Mouse (Mus musculus) CH12.LX (cell line): ENCODE results near the gene Eras. TPM values are rescaled to one million over a fixed set of nuclear protein-coding genes. Genes with fewer than 3 reads are reported as not detected.
A peak's percentile ranks its signal among the peaks of the same experiment; 100 is the strongest.

Experiments used
- DNase-seq: peaks from one replicate; pipeline ENCODE4 v3.0.0-alpha.2; 2013; ENCODE audit errors: extremely low read depth
- H3K27ac ChIP-seq: 2 replicates; pipeline ENCODE4 v1.5.1; 2012; ENCODE audit warnings: low read depth, mild to moderate bottlenecking, control low read depth, moderate library complexity; ENCODE audit not compliant: insufficient read depth
- H3K27me3 ChIP-seq: replicated peaks from 2 replicates; pipeline ENCODE3; 2012; ENCODE audit warnings: inconsistent platforms
- H3K36me3 ChIP-seq, 2 experiments: replicated peaks in 1 of 2; 2 replicates each; pipeline versions ENCODE3 to v1.6.1; 2012; ENCODE audit warnings: inconsistent platforms in 1 of 2, low read length in 1 of 2, mild to moderate bottlenecking in 1 of 2, mixed read lengths in 1 of 2, moderate library complexity in 1 of 2; ENCODE audit not compliant: control insufficient read depth in 1 of 2, insufficient read depth in 1 of 2
- H3K4me1 ChIP-seq, 2 experiments: 2 replicates each; pipeline ENCODE4 v1.6.1; 2012; ENCODE audit warnings: inconsistent platforms in 1 of 2, moderate library complexity in 1 of 2; ENCODE audit not compliant: insufficient read depth in 2 of 2, control insufficient read depth in 1 of 2
- H3K4me2 ChIP-seq: 2 replicates; pipeline ENCODE4 v1.6.1; 2012; ENCODE audit warnings: low read depth, mild to moderate bottlenecking, control low read depth; ENCODE audit not compliant: poor library complexity, insufficient read depth, severe bottlenecking
- H3K4me3 ChIP-seq, 3 experiments: fragments of 150-350 bp in 1 of 3; sonication (generic) in 1 of 3; replicated peaks in 1 of 3; 2 replicates each; pipeline versions ENCODE3 to v1.5.1; 2011 to 2012; ENCODE audit warnings: low read depth in 2 of 3, low read length in 2 of 3, mild to moderate bottlenecking in 2 of 3, moderate library complexity in 2 of 3, control low read depth in 1 of 3, improper control_type of control experiment in 1 of 3, inconsistent platforms in 1 of 3, mixed read lengths in 1 of 3; ENCODE audit not compliant: poor library complexity in 1 of 3
- H3K79me2 ChIP-seq: replicated peaks from 2 replicates; pipeline ENCODE4 v1.6.1; 2012; ENCODE audit warnings: mild to moderate bottlenecking, moderate library complexity; ENCODE audit not compliant: control insufficient read depth, poor library complexity, insufficient read depth, severe bottlenecking; ENCODE audit errors: extremely low read depth
- H3K9ac ChIP-seq: 2 replicates; pipeline ENCODE4 v1.6.1; 2012; ENCODE audit warnings: low read depth, mild to moderate bottlenecking, control low read depth, moderate library complexity; ENCODE audit not compliant: insufficient read depth
- H3K9me3 ChIP-seq: replicated peaks from 2 replicates; pipeline ENCODE3; 2012; ENCODE audit warnings: low read length, inconsistent platforms, mixed read lengths
- BHLHE40 ChIP-seq: IDR thresholded peaks from 2 replicates; pipeline ENCODE4 v1.6.1; 2011; ENCODE audit warnings: mild to moderate bottlenecking, low read depth, low read length, improper control_type of control experiment
- CHD1 ChIP-seq: IDR thresholded peaks from 2 replicates; pipeline ENCODE4 v1.6.1; 2012; ENCODE audit warnings: low read depth, low read length, improper control_type of control experiment, inconsistent platforms
- E2F4 ChIP-seq: IDR thresholded peaks from 2 replicates; pipeline ENCODE4 v1.6.1; 2011; ENCODE audit warnings: low read depth, low read length, improper control_type of control experiment; ENCODE audit not compliant: insufficient replicate concordance
- ETS1 ChIP-seq: conservative IDR thresholded peaks from 2 replicates; pipeline ENCODE4 v1.6.1; 2012; ENCODE audit warnings: low read depth, mild to moderate bottlenecking, inconsistent platforms, low read length, improper control_type of control experiment, moderate library complexity
- GABPA ChIP-seq: IDR thresholded peaks from 2 replicates; pipeline ENCODE4 v1.6.1; 2012; ENCODE audit warnings: low read depth, low read length, improper control_type of control experiment, inconsistent platforms; ENCODE audit not compliant: insufficient replicate concordance
- NELFE ChIP-seq: IDR thresholded peaks from 2 replicates; pipeline ENCODE4 v1.6.1; 2011; ENCODE audit warnings: low read depth, low read length, improper control_type of control experiment
- NRF1 ChIP-seq: IDR thresholded peaks from 2 replicates; pipeline ENCODE4 v1.6.1; 2014; ENCODE audit warnings: low read depth, mild to moderate bottlenecking, inconsistent platforms, low read length, improper control_type of control experiment, moderate library complexity
- POLR2A ChIP-seq: IDR thresholded peaks from 2 replicates; pipeline ENCODE4 v1.6.1; 2011; ENCODE audit warnings: low read depth, mild to moderate bottlenecking, improper control_type of control experiment, low read length
- SIN3A ChIP-seq: IDR thresholded peaks from 2 replicates; pipeline ENCODE4 v1.6.1; 2012; ENCODE audit warnings: low read length, improper control_type of control experiment, inconsistent platforms
- SMC3 ChIP-seq: IDR thresholded peaks from 2 replicates; pipeline ENCODE4 v1.6.1; 2011; ENCODE audit warnings: low read depth, low read length, improper control_type of control experiment
- TCF12 ChIP-seq: IDR thresholded peaks from 2 replicates; pipeline ENCODE4 v1.6.1; 2014; ENCODE audit warnings: low read depth, mild to moderate bottlenecking, inconsistent platforms, low read length, improper control_type of control experiment
- USF1 ChIP-seq: IDR thresholded peaks from 2 replicates; pipeline ENCODE4 v1.6.1; 2014; ENCODE audit warnings: low read depth, mild to moderate bottlenecking, inconsistent platforms, low read length, improper control_type of control experiment
- ZC3H11A ChIP-seq: IDR thresholded peaks from 2 replicates; pipeline ENCODE4 v1.6.1; 2012; ENCODE audit warnings: low read depth, mild to moderate bottlenecking, inconsistent platforms, low read length, improper control_type of control experiment
- ZMIZ1 ChIP-seq: IDR thresholded peaks from 2 replicates; pipeline ENCODE4 v1.6.1; 2012; ENCODE audit warnings: low read depth, mild to moderate bottlenecking, inconsistent platforms, low read length, improper control_type of control experiment
- dilution Hi-C: fragments of 300-500 bp; cut with MboI; formaldehyde crosslinking; loops from 2 replicates; pipeline ENCODE4 v1.14.3; 2020; ENCODE audit warnings: low sequenced_read_pairs; ENCODE audit not compliant: extremely low pct_unique_long_range_greater_than_20kb, extremely low pct_ligation_motif_present
- in situ Hi-C: fragments of 300-500 bp; cut with MboI; formaldehyde crosslinking; loops from 3 replicates; pipeline ENCODE4 v1.14.3; 2019; ENCODE audit warnings: low sequenced_read_pairs, low pct_ligation_motif_present, low pct_unique_long_range_greater_than_20kb, mixed read lengths
- polyA plus RNA-seq: library from polyadenylated mRNA; unstranded; fragments of >175 nt; gene quantifications from 2 replicates; pipeline ENCODE4 v1.2.1, GENCODE M21; 2012; ENCODE audit warnings: low read depth; ENCODE audit not compliant: insufficient read length
- total RNA-seq, 2 experiments: library from RNA; depleted of rRNA; stranded (reverse); fragments of 300-350 nt in 1 of 2; fragments of >200 nt in 1 of 2; gene quantifications; 2 replicates each; pipeline ENCODE4 v1.2.3; 2012 to 2014

Gene Eras
- total and polyA plus RNA-seq, 3 experiments: not detected

DNA sequence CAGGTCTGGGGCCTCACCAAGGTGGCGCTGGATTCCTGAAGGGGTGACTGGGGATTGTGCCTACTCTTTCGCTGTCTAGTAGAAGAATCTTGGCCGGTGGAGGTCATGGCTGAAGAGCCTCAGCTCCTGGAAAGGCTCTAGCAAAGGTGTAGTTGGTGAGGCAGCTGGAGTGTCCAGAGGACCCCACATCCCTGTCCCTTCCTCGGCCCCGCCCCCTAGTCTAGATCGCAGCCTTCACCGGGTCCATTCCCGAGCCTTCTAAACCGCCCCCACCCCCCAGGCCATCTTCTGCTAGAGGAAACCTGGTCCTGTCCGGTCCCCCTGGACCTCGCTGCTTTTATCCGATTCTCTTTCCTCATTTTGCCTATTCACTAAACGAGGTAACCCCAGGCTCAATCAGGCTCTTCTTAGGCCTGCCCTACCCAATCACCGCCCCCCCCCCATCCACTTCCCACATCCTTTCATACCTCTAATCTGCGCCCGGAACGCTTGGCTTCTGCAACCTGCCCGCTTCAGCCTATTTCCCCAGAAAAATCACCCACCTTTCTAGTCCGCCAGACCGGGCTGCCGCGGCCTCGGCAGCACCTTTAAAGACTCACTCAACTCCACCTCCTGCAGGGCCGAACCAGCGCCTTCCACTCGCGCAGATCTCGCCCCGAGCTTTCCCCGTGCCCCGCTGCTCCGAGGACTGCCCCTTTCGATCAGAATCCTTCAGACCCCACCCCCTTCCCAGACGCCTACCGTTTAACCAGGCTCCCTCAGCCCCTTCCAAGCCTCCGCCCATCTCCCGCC lies 18.9 kb upstream of the Eras start, which contains the start of gene Hdac6:
Gene Hdac6 (minus strand): TSS at position 782 of the 792 bp plus-strand sequence.
- in situ Hi-C loops: no loop called here
- H3K9me3 ChIP-seq: no peaks in the 10 kb centered on the region

DNA sequence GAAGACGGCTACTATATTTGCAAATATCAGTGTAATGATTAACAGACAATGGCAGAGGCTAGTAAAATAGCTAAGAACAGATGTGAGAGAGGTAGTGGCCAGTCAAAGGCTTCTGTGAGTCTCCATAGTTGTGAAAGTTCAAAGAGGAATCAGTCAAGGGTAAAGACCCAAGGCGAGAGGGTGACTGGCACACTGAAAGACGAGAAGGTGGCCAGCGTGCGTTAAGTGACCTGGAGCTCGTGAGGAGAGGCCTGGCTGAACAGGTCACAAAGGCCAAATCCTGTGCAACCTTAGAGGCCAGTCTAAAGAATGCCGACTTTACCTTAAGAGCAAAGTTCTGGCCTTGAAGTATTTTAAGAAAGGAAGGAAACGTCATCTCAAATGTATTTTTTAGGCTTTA lies 17.2 kb upstream of the Eras start:
- Histone ChIP-seq H3K9ac (no peak overlapping the region), H3K27ac (no peak overlapping the region)
- dilution Hi-C loops: no loop called here
- no peak for DNase-seq
- TF ChIP-seq NELFE (no peak), E2F4 (no peak), SMC3 (no peak), ETS1 (no peak), GABPA (no peak), NRF1 (no peak), ZC3H11A (no peak), CHD1 (no peak), BHLHE40 (no peak), USF1 (no peak)
- TF ChIP-seq, all 38 proteins: peak for 0
- Histone ChIP-seq H3K36me3 (peaks cover 11 to 27% of the 10 kb centered on the region in 2 experiments), H3K79me2 (no peaks in the 10 kb centered on the region), H3K9me3 (no peaks in the 10 kb centered on the region), H3K4me2 (no peak overlapping the region), H3K4me1 (peaks cover 0 to 4% of the 10 kb centered on the region in 2 experiments; a peak in 1 of 4 replicates), H3K27me3 (no peaks in the 10 kb centered on the region), H3K4me3 (no peak overlapping the region)
- in situ Hi-C loops: no loop called here

More for the DNA sequence above, 18.9 kb upstream of the Eras start, which contains the start of gene Hdac6:
- dilution Hi-C loops: no loop called here
- Histone ChIP-seq H3K27me3 (no peaks in the 10 kb centered on the region), H3K36me3 (peaks cover 4 to 15% of the 10 kb centered on the region in 2 experiments), H3K79me2 (no peaks in the 10 kb centered on the region), H3K4me2 (peak within 1 kb of the TSS; percentile 75), H3K9ac (peak within 1 kb of the TSS; percentile 79), H3K27ac (no peak within 1 kb of the TSS), H3K4me1 (peaks cover 0 to 4% of the 10 kb centered on the region in 2 experiments; a peak in 1 of 4 replicates), H3K4me3 (peak within 1 kb of the TSS; percentile 52 to 64 (median 58))
- no peak for DNase-seq
- TF ChIP-seq NELFE (0 out of 2 replicates have a peak, but pooled peaks have one; percentile 30), ZC3H11A (no peak), POLR2A (peak; percentile 70), ZMIZ1 (no peak), SIN3A (no peak), SMC3 (no peak), TCF12 (0 out of 2 replicates have a peak, but pooled peaks have one; percentile 23), GABPA (no peak)
